Mouse (Mus musculus) testis, adult 2 months (tissue): Measurements from ENCODE around the gene Dnajb2.

Experiments used
- CTCF ChIP-seq: fragments of 200-500 bp; IDR thresholded peaks from 2 replicates; pipeline ENCODE4 v1.5.1; 2012; ENCODE audit warnings: low read depth, mild to moderate bottlenecking, inconsistent platforms, low read length, moderate library complexity; ENCODE audit not compliant: control insufficient read depth, insufficient read depth, insufficient replicate concordance
- POLR2A ChIP-seq: fragments of 200-500 bp; IDR thresholded peaks from 2 replicates; pipeline ENCODE4 v1.6.1; 2012; ENCODE audit warnings: low read depth, mild to moderate bottlenecking, inconsistent platforms, low read length, moderate library complexity; ENCODE audit not compliant: control insufficient read depth

GRCm38 (mm10) chr1:75223532-75223931, 12.7 kb upstream of the Dnajb2 start:
- TF ChIP-seq CTCF = no peak
- TF ChIP-seq POLR2A = no peak
